Mouse (Mus musculus) stomach, embryonic 16.5 days (tissue): ENCODE measurements at regions not wholly inside any gene's neighbourhood (a gene's known extent, or its start where the extent isn't known, plus 50 kb on each side); places are given as distances from the start of the nearest gene placed in this dataset.

Source experiments
- ATAC-seq: fragments of 200-750 bp; cut with Nextera tagmentation; 2 replicates; pipeline ENCODE4 v1.8.0; 2017; ENCODE audit warnings: moderate number of reproducible peaks, moderate TSS enrichment; ENCODE audit not compliant: insufficient read depth, low FRiP score
- H3K27ac ChIP-seq: fragments of 300-500 bp; sonication (generic); 2 replicates; pipeline ENCODE4 v1.5.1; 2014; ENCODE audit warnings: low read length
- H3K27me3 ChIP-seq: fragments of 300-500 bp; sonication (generic); 2 replicates; pipeline ENCODE4 v1.6.1; 2014; ENCODE audit warnings: low read length, control low read depth, mixed read lengths; ENCODE audit not compliant: control insufficient read depth, insufficient read depth
- H3K36me3 ChIP-seq: fragments of 300-500 bp; sonication (generic); 2 replicates; pipeline ENCODE4 v1.6.1; 2014; ENCODE audit warnings: low read length; ENCODE audit not compliant: control insufficient read depth, insufficient read depth
- H3K4me1 ChIP-seq: fragments of 300-500 bp; sonication (generic); 2 replicates; pipeline ENCODE4 v1.6.1; 2014; ENCODE audit warnings: low read length, control low read depth, mixed read lengths; ENCODE audit not compliant: control insufficient read depth, insufficient read depth
- H3K4me2 ChIP-seq: fragments of 300-500 bp; sonication (generic); 2 replicates; pipeline ENCODE4 v1.6.1; 2014; ENCODE audit warnings: low read depth, low read length, mixed read lengths
- H3K4me3 ChIP-seq: fragments of 300-500 bp; sonication (generic); replicated peaks from 2 replicates; pipeline ENCODE4 v1.5.1; 2014; ENCODE audit warnings: mild to moderate bottlenecking, low read length
- H3K9ac ChIP-seq: fragments of 300-500 bp; sonication (generic); 2 replicates; pipeline ENCODE4 v1.6.1; 2014; ENCODE audit warnings: low read length
- H3K9me3 ChIP-seq: fragments of 300-500 bp; sonication (generic); replicated peaks from 2 replicates; pipeline ENCODE4 v1.6.1; 2016; ENCODE audit warnings: low read length, control low read depth; ENCODE audit not compliant: control insufficient read depth
- WGBS: fragments of 180-500 bp; shearing (Covaris S2); extraction: QIAGEN DNeasy Blood & Tissue Kit; methylation state at CpG from one replicate; pipeline ENCODE4 v1.1.7; 2014; 5-methylcytosine and 5-hydroxymethylcytosine counted together

GRCm38 (mm10) chr13:38819526-38819925 lies 141.1 kb downstream of the Slc35b3 start:
- ATAC-seq: no peak
- no peaks in the 10 kb centered on the region for H3K27me3 ChIP-seq
- no peaks in the 10 kb centered on the region for H3K36me3 ChIP-seq
- no peak overlapping the region for H3K9ac ChIP-seq
- no peaks in the 10 kb centered on the region for H3K4me1 ChIP-seq
- no peak overlapping the region for H3K4me3 ChIP-seq
- H3K4me2 ChIP-seq: no peak overlapping the region
- 70% methylated on average over 3 of the region's 3 CpGs for WGBS
- H3K27ac ChIP-seq: no peak overlapping the region
- no peaks in the 10 kb centered on the region for H3K9me3 ChIP-seq

GRCm38 (mm10) chr13:38818781-38819180 lies 141.9 kb downstream of the Slc35b3 start:
- Histone ChIP-seq H3K4me1 (no peaks in the 10 kb centered on the region), H3K9me3 (no peaks in the 10 kb centered on the region), H3K4me2 (no peak overlapping the region), H3K4me3 (no peak overlapping the region), H3K36me3 (no peaks in the 10 kb centered on the region), H3K9ac (no peak overlapping the region), H3K27ac (no peak overlapping the region), H3K27me3 (no peaks in the 10 kb centered on the region)
- no peak for ATAC-seq
- WGBS: 81% methylated on average over 1 of the region's 1 CpGs

- no peak overlapping the region for H3K9ac ChIP-seq
- H3K36me3 ChIP-seq: no peaks in the 10 kb centered on the region
- 77% methylated on average over 9 of the region's 9 CpGs for WGBS
- no peak for ATAC-seq
- H3K4me3 ChIP-seq: no peak overlapping the region
- H3K27ac ChIP-seq: no peak overlapping the region
- no peaks in the 10 kb centered on the region for H3K4me1 ChIP-seq
- no peaks in the 10 kb centered on the region for H3K27me3 ChIP-seq
- H3K9me3 ChIP-seq: no peaks in the 10 kb centered on the region
- no peak overlapping the region for H3K4me2 ChIP-seq
These were observed 144.4 kb downstream of the Slc35b3 start for GRCm38 (mm10) chr13:38816296-38816695.

- no peak for ATAC-seq
- no peak overlapping the region for H3K4me2 ChIP-seq
- no peaks in the 10 kb centered on the region for H3K36me3 ChIP-seq
- 82% methylated on average over 19 of the region's 19 CpGs for WGBS
- H3K9ac ChIP-seq: no peak overlapping the region
- H3K4me1 ChIP-seq: no peaks in the 10 kb centered on the region
- H3K27me3 ChIP-seq: no peaks in the 10 kb centered on the region
- H3K9me3 ChIP-seq: no peaks in the 10 kb centered on the region
- H3K4me3 ChIP-seq: no peak overlapping the region
- no peak overlapping the region for H3K27ac ChIP-seq
These were observed 145.5 kb downstream of the Slc35b3 start for GRCm38 (mm10) chr13:38815002-38815707.

- WGBS: 82% methylated on average over 11 of the region's 11 CpGs
These were observed 139.7 kb upstream of the Eef1e1 start for GRCm38 (mm10) chr13:38798514-38798913.

GRCm38 (mm10) chr13:38793456-38793855 lies 134.6 kb upstream of the Eef1e1 start:
- Histone ChIP-seq H3K36me3 (no peaks in the 10 kb centered on the region), H3K9me3 (no peaks in the 10 kb centered on the region), H3K27me3 (no peaks in the 10 kb centered on the region), H3K9ac (no peak overlapping the region), H3K27ac (no peak overlapping the region), H3K4me2 (no peak overlapping the region), H3K4me1 (no peaks in the 10 kb centered on the region), H3K4me3 (no peak overlapping the region)
- ATAC-seq: peak; percentile 78
- WGBS: 27% methylated on average over 7 of the region's 7 CpGs

More at GRCm38 (mm10) chr13:38798514-38798913, 139.7 kb upstream of the Eef1e1 start:
- Histone ChIP-seq H3K4me3 (no peak overlapping the region), H3K27ac (no peak overlapping the region), H3K9ac (no peak overlapping the region), H3K9me3 (no peaks in the 10 kb centered on the region), H3K27me3 (no peaks in the 10 kb centered on the region), H3K4me1 (no peaks in the 10 kb centered on the region), H3K36me3 (no peaks in the 10 kb centered on the region), H3K4me2 (no peak overlapping the region)
- no peak for ATAC-seq

- Histone ChIP-seq H3K27me3 (no peaks in the 10 kb centered on the region), H3K4me3 (no peak overlapping the region), H3K36me3 (no peaks in the 10 kb centered on the region), H3K27ac (no peak overlapping the region), H3K4me1 (no peaks in the 10 kb centered on the region), H3K9ac (no peak overlapping the region), H3K4me2 (no peak overlapping the region), H3K9me3 (no peaks in the 10 kb centered on the region)
- WGBS: 78% methylated on average over 6 of the region's 6 CpGs
- ATAC-seq: no peak
These were observed 121.8 kb upstream of the Eef1e1 start for GRCm38 (mm10) chr13:38780630-38781010.

- 53% methylated on average over 14 of the region's 14 CpGs for WGBS
- Histone ChIP-seq H3K27me3 (no peaks in the 10 kb centered on the region), H3K4me2 (no peak overlapping the region), H3K27ac (no peak overlapping the region), H3K4me3 (no peak overlapping the region), H3K36me3 (no peaks in the 10 kb centered on the region), H3K4me1 (no peaks in the 10 kb centered on the region), H3K9me3 (no peaks in the 10 kb centered on the region), H3K9ac (no peak overlapping the region)
- no peak for ATAC-seq
These were observed 121.2 kb upstream of the Eef1e1 start for GRCm38 (mm10) chr13:38779984-38780629.

GRCm38 (mm10) chr13:38776546-38776945 lies 117.7 kb upstream of the Eef1e1 start:
- Histone ChIP-seq H3K27me3 (no peaks in the 10 kb centered on the region), H3K4me2 (no peak overlapping the region), H3K9me3 (no peaks in the 10 kb centered on the region), H3K9ac (no peak overlapping the region), H3K4me1 (no peaks in the 10 kb centered on the region), H3K4me3 (no peak overlapping the region), H3K36me3 (no peaks in the 10 kb centered on the region), H3K27ac (no peak overlapping the region)
- WGBS: 78% methylated on average over 3 of the region's 3 CpGs
- ATAC-seq: no peak
